Mouse (Mus musculus) stomach, embryonic 14.5 days (tissue): ENCODE measurements around the gene Map1b. TPM values are rescaled to one million over a fixed set of nuclear protein-coding genes. Genes with fewer than 3 reads are reported as not detected.
A peak's percentile ranks its signal among the peaks of the same experiment; 100 is the strongest.

Source experiments
- ATAC-seq: fragments of 200-750 bp; cut with Nextera tagmentation; 2 replicates; pipeline ENCODE4 v1.8.0; 2017; ENCODE audit warnings: low read depth, moderate TSS enrichment; ENCODE audit not compliant: insufficient number of reproducible peaks, insufficient read depth, low FRiP score
- H3K27ac ChIP-seq: fragments of 300-500 bp; sonication (generic); 2 replicates; pipeline ENCODE4 v1.5.1; 2014; ENCODE audit warnings: mild to moderate bottlenecking, low read length, moderate library complexity, mixed read lengths
- H3K27me3 ChIP-seq: fragments of 300-500 bp; sonication (generic); 2 replicates; pipeline ENCODE4 v1.6.1; 2014; ENCODE audit warnings: low read length, control low read depth, mixed read lengths; ENCODE audit not compliant: control insufficient read depth, insufficient read depth
- H3K36me3 ChIP-seq: fragments of 300-500 bp; sonication (generic); 2 replicates; pipeline ENCODE4 v1.6.1; 2014; ENCODE audit warnings: mild to moderate bottlenecking, control low read depth, low read length, moderate library complexity, mixed read lengths; ENCODE audit not compliant: control insufficient read depth, insufficient read depth
- H3K4me1 ChIP-seq: fragments of 300-500 bp; sonication (generic); 2 replicates; pipeline ENCODE4 v1.6.1; 2014; ENCODE audit warnings: low read length, control low read depth, mixed read lengths; ENCODE audit not compliant: control insufficient read depth, insufficient read depth
- H3K4me2 ChIP-seq: fragments of 300-500 bp; sonication (generic); replicated peaks from 2 replicates; pipeline ENCODE4 v1.6.1; 2014; ENCODE audit warnings: low read depth, low read length, control low read depth
- H3K4me3 ChIP-seq: fragments of 300-500 bp; sonication (generic); 2 replicates; pipeline ENCODE4 v1.5.1; 2014; ENCODE audit warnings: low read depth, low read length, control low read depth
- H3K9ac ChIP-seq: fragments of 300-500 bp; sonication (generic); replicated peaks from 2 replicates; pipeline ENCODE4 v1.6.1; 2014; ENCODE audit warnings: low read depth, mild to moderate bottlenecking, control low read depth, low read length, moderate library complexity, mixed read lengths
- H3K9me3 ChIP-seq: fragments of 300-500 bp; sonication (generic); 2 replicates; pipeline ENCODE4 v1.6.1; 2016; ENCODE audit warnings: low read depth, low read length, control low read depth; ENCODE audit not compliant: control insufficient read depth
- WGBS: fragments of 180-500 bp; shearing (Covaris S2); extraction: QIAGEN DNeasy Blood & Tissue Kit; methylation state at CpG from one replicate; pipeline ENCODE4 v1.1.7; 2014; 5-methylcytosine and 5-hydroxymethylcytosine counted together
- polyA plus RNA-seq: library from polyadenylated mRNA; unstranded; fragments of >200 nt; fragmentation: Nextera tagmentation; extraction: Ambion mirVana; gene quantifications from 2 replicates; pipeline ENCODE4 v1.2.1, GENCODE M21; 2014

Gene Map1b
- polyA plus RNA-seq, 1 experiment from 2014 or later = 244 TPM

- under 1% methylated on average over 44 of the region's 44 CpGs for WGBS
- Histone ChIP-seq H3K4me2 (peak overlapping the region; percentile 94), H3K9me3 (no peaks in the 10 kb centered on the region), H3K4me1 (peaks cover 8% of the 10 kb centered on the region; the same call in 1 of the 2 replicates), H3K27ac (peak overlapping the region; percentile 29), H3K9ac (peak overlapping the region; percentile 58), H3K36me3 (no peaks in the 10 kb centered on the region), H3K27me3 (no peaks in the 10 kb centered on the region), H3K4me3 (peak overlapping the region; percentile 73)
- ATAC-seq = peak; percentile 9; the same call in 1 of the 2 replicates
Measured at GRCm38 (mm10) chr13:99515736-99516447, 448 bp downstream of the Map1b start.

DNA sequence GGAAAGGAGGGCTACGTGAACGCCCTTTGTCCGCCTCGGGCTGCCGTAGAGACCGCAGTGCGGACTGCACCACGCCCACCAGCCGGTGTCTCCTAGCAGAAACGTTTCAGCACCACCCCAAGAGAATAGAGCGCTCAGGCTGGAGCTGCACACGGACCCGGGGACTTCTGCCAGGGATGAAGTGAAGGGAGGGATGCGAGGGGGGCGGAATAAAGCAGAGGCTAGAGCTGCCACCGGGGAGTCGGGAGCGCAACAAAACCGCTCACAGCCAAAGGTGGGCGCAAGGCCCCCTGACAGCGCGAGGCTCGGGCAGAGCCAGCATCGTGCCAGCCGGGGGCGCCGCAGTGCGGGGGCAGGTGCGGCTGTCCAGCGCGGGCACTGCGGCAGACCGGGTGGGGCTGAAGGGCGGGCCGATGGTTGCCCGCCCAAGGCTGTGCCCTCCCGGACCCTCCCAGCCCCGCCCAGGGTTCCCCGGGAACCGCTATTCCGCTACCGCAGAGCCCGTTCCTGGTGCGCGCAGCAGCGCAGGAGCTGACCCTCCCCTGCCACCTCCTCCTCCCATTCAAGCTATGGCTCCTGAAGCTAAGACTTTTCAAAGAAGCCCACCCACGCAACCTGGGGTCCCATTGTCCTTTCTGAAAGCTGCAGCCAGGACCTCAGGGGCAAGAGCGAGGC, 1.3 kb downstream of the Map1b start:
- no peaks in the 10 kb centered on the region for H3K36me3 ChIP-seq
- H3K4me1 ChIP-seq = peaks cover 8% of the 10 kb centered on the region; the same call in 1 of the 2 replicates
- H3K9me3 ChIP-seq = no peaks in the 10 kb centered on the region
- H3K9ac ChIP-seq = peak overlapping the region; percentile 58
- under 1% methylated on average over 47 of the region's 48 CpGs for WGBS
- H3K27ac ChIP-seq = peak overlapping the region; percentile 61; the same call in 1 of the 2 replicates
- H3K27me3 ChIP-seq = no peaks in the 10 kb centered on the region
- peak overlapping the region; percentile 94 for H3K4me2 ChIP-seq
- H3K4me3 ChIP-seq = peak overlapping the region; percentile 73
- ATAC-seq = peak; percentile 82

- Histone ChIP-seq H3K4me3 (peak overlapping the region; percentile 73), H3K4me2 (peak overlapping the region; percentile 94), H3K27ac (peak overlapping the region; percentile 49), H3K36me3 (no peaks in the 10 kb centered on the region), H3K27me3 (no peaks in the 10 kb centered on the region), H3K9me3 (no peaks in the 10 kb centered on the region), H3K4me1 (peaks cover 8% of the 10 kb centered on the region; the same call in 1 of the 2 replicates), H3K9ac (no peak overlapping the region)
- ATAC-seq = no peak
- WGBS = 19% methylated on average over 10 of the region's 10 CpGs
Measured at GRCm38 (mm10) chr13:99513990-99514389, 2.4 kb downstream of the Map1b start.

- no peak for ATAC-seq
- H3K9me3 ChIP-seq = no peaks in the 10 kb centered on the region
- 6% methylated on average over 7 of the region's 7 CpGs for WGBS
- no peak overlapping the region for H3K4me3 ChIP-seq
- H3K27me3 ChIP-seq = no peaks in the 10 kb centered on the region
- peaks cover 8% of the 10 kb centered on the region; the same call in 1 of the 2 replicates for H3K4me1 ChIP-seq
- no peaks in the 10 kb centered on the region for H3K36me3 ChIP-seq
- peak overlapping the region; percentile 22; the same call in 1 of the 2 replicates for H3K27ac ChIP-seq
- no peak overlapping the region for H3K9ac ChIP-seq
- H3K4me2 ChIP-seq = peak overlapping the region; percentile 94
Measured at GRCm38 (mm10) chr13:99513138-99513537, 3.2 kb downstream of the Map1b start.

DNA sequence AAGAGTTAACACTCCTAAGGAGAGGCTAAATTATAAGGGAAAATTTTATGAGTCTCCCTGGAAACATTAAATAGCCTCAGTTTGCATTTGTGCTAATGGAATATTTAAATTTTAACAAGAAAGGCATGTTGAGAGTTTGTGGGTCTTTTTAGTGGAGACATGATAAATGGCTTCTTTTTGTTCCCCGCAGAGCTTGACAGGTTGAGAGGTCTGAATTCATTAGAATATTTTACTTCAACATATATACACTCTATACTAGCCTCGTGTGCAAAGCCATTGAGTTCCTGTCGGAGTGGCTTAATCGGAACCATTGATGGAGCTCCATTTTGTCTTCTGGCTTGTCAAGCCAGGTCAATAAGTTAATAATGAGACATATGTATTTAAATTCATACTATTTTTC, 6.4 kb downstream of the Map1b start:
- Histone ChIP-seq H3K4me1 (peaks cover 13% of the 10 kb centered on the region; the same call in 1 of the 2 replicates), H3K9ac (no peak overlapping the region), H3K4me3 (no peak overlapping the region), H3K9me3 (no peaks in the 10 kb centered on the region), H3K27ac (no peak overlapping the region), H3K4me2 (no peak overlapping the region), H3K27me3 (no peaks in the 10 kb centered on the region), H3K36me3 (peaks cover 4% of the 10 kb centered on the region; the same call in 1 of the 2 replicates)
- WGBS = 70% methylated on average over 4 of the region's 4 CpGs
- no peak for ATAC-seq

DNA sequence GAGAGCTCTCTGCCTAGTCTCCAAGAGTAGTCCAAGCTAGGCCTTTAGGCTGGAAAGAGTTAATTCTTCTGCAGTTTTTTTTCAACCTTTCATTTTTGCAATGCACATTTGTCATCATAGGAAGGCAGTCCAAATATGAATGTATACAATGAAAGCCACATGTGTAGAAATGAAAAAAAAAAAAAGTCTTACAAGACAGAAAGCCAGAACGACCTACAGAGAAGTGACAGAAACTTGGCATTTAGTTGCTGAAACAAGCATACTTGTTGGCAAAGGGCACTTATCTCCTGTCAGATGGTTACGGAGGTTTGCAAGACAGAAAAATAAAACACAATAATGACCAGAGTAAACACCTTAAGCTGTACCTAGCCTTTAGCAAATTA, 9.8 kb downstream of the Map1b start:
- 18% methylated on average over 2 of the region's 2 CpGs for WGBS
- Histone ChIP-seq H3K9me3 (no peaks in the 10 kb centered on the region), H3K4me1 (peaks cover 18% of the 10 kb centered on the region), H3K27me3 (no peaks in the 10 kb centered on the region), H3K27ac (peak overlapping the region; percentile 68; the same call in 1 of the 2 replicates), H3K4me2 (no peak overlapping the region), H3K36me3 (peaks cover 4% of the 10 kb centered on the region; the same call in 1 of the 2 replicates), H3K4me3 (no peak overlapping the region), H3K9ac (no peak overlapping the region)
- no peak for ATAC-seq

GRCm38 (mm10) chr13:99505826-99506579, 10.3 kb downstream of the Map1b start:
- H3K9me3 ChIP-seq = no peaks in the 10 kb centered on the region
- H3K27ac ChIP-seq = peak overlapping the region; percentile 68; the same call in 1 of the 2 replicates
- WGBS = 63% methylated on average over 11 of the region's 11 CpGs
- no peak overlapping the region for H3K4me3 ChIP-seq
- ATAC-seq = peak; percentile 30; the same call in 1 of the 2 replicates
- peaks cover 4% of the 10 kb centered on the region; the same call in 1 of the 2 replicates for H3K36me3 ChIP-seq
- no peak overlapping the region for H3K4me2 ChIP-seq
- no peaks in the 10 kb centered on the region for H3K27me3 ChIP-seq
- H3K9ac ChIP-seq = no peak overlapping the region
- H3K4me1 ChIP-seq = peaks cover 18% of the 10 kb centered on the region

DNA sequence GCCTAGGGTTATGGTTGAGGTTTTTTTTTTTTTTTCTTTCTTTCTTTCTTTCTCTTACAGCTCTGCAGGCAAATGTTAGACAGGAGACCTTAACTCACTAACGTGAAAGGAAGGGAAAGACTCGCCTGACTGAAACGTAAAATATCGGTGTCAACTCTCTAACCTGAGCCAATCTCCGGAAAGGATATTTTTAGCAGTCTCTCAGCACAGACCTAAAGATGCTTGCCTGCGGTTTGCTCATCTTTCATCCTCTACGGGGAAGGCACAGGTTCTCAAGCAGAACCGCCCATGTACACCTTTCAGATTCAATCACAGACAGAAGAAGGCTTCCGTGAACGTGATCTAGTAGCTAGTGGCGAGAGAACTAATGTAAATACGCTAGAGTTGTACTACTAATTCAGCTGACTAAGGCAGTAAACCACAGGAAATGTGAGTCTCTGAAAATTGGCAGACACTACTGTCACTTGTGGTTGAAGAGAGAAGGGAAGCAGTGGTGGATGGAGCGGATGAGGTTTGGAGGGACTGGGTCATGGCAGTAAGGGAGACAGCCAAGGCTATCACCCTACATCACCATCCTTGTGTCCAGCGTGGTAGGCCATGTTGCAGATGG, 12.9 kb downstream of the Map1b start:
- H3K4me2 ChIP-seq = no peak overlapping the region
- no peak overlapping the region for H3K4me3 ChIP-seq
- H3K27me3 ChIP-seq = no peaks in the 10 kb centered on the region
- ATAC-seq = no peak
- H3K9ac ChIP-seq = no peak overlapping the region
- H3K36me3 ChIP-seq = peaks cover 4% of the 10 kb centered on the region; the same call in 1 of the 2 replicates
- 72% methylated on average over 14 of the region's 14 CpGs for WGBS
- peaks cover 18% of the 10 kb centered on the region for H3K4me1 ChIP-seq
- no peak overlapping the region for H3K27ac ChIP-seq
- no peaks in the 10 kb centered on the region for H3K9me3 ChIP-seq
